Mouse (Mus musculus) layer of hippocampus, adult 8-10 months (tissue): ENCODE measurements around the gene Mcm2. TPM values are rescaled to one million over a fixed set of nuclear protein-coding genes. Genes with fewer than 3 reads are reported as not detected.

Experiments used
- total RNA-seq, 4 experiments: library from RNA; stranded (reverse); gene quantifications; 2 replicates each; pipeline ENCODE4 v1.2.4; 2022

The Mcm2 gene
- total RNA-seq, 4 experiments from 2014 or later, result 4.4 to 7.0 (median 5.5) TPM

Other genes with a start within 250 kb of the Mcm2 start
- 100 to 1,000 TPM; 162 to 167 (median 167) TPM for gene Mgll, start 174.4 kb downstream of the Mcm2 start, total RNA-seq
- gene Abtb1, start 56.8 kb downstream of the Mcm2 start, total RNA-seq, result 10 to 100 TPM; 31.1 to 38.6 (median 37.0) TPM
- 100 to 1,000 TPM; 160 to 178 (median 170) TPM for gene Podxl2, start 23.7 kb downstream of the Mcm2 start, total RNA-seq
- gene Tpra1, start 3.5 kb upstream of the Mcm2 start, total RNA-seq, result 10 to 100 TPM; 43.9 to 50.8 (median 49.6) TPM